Mouse (Mus musculus): ENCODE measurements around the gene Ankrd1.

DNA sequence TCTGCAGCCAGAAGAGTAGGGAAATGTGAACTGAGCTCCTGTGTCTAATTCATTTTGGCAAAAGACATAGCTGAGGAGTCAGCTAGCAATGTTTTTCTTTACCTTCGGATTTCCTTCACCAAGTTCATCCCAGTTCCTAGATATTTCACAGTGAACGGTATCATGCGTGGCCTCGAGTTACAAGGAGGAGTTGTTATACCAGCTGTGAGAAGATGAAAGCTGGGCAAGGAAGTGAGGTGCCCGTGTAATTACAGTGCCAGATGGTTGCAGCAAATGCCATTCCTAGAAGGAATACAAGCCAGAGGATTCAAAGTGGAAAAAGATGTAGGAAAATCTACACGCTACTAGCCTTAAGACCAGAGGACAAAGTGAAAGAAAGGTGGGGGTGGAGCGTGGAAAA, 21.0 kb downstream of the Ankrd1 start:
- TF ChIP-seq POLR2A (IDR thresholded peaks at IDR 0.05; ENCODE audit: low read depth, low read length): no peak
- TF ChIP-seq CTCF (IDR thresholded peaks at IDR 0.05; ENCODE audit: extremely low read depth, insufficient read length, insufficient replicate concordance, low read depth, low read length): no peak

All from small intestine, adult 2 months (tissue).